Mouse (Mus musculus): ENCODE data around the gene Hcn4. TPM values are rescaled to one million over a fixed set of nuclear protein-coding genes. Genes with fewer than 3 reads are reported as not detected.
A peak's percentile ranks its signal among the peaks of the same experiment; 100 is the strongest.

Hcn4 gene
- 4.7 and 5.1 TPM in 2 replicates for polyA plus RNA-seq (2015; fragmentation: Nextera tagmentation; extraction: Ambion mirVana)

GRCm38 (mm10) chr9:58823139-58823917, at the start of gene Hcn4:
TSS of gene Hcn4 (plus strand) at chr9:58823412.
- Histone ChIP-seq H3K4me3 (peak within 1 kb of the TSS; percentile 90), H3K9ac (peak within 1 kb of the TSS; percentile 89), H3K27me3 (replicated peaks) (0 out of 2 replicates have a peak, but pooled peaks cover 7% of the 10 kb centered on the region), H3K4me2 (peak within 1 kb of the TSS; percentile 74), H3K9me3 (no peaks in the 10 kb centered on the region), H3K36me3 (replicated peaks) (no peaks in the 10 kb centered on the region), H3K4me1 (peaks cover 55% of the 10 kb centered on the region), H3K27ac (peak within 1 kb of the TSS; percentile 95)
- WGBS: 0% methylated on average over 85 of the region's 95 CpGs
- peak; percentile 59 for ATAC-seq (replicated peaks)

- Histone ChIP-seq H3K4me3 (no peak overlapping the region), H3K4me1 (no peaks in the 10 kb centered on the region), H3K9ac (no peak overlapping the region), H3K4me2 (no peak overlapping the region), H3K9me3 (no peaks in the 10 kb centered on the region), H3K36me3 (replicated peaks) (no peaks in the 10 kb centered on the region), H3K27me3 (replicated peaks) (no peaks in the 10 kb centered on the region), H3K27ac (no peak overlapping the region)
- no peak for ATAC-seq (replicated peaks)
- 63% methylated on average over 3 of the region's 3 CpGs for WGBS
These were observed 48.5 kb upstream of the Hcn4 start for GRCm38 (mm10) chr9:58774761-58775160.

DNA sequence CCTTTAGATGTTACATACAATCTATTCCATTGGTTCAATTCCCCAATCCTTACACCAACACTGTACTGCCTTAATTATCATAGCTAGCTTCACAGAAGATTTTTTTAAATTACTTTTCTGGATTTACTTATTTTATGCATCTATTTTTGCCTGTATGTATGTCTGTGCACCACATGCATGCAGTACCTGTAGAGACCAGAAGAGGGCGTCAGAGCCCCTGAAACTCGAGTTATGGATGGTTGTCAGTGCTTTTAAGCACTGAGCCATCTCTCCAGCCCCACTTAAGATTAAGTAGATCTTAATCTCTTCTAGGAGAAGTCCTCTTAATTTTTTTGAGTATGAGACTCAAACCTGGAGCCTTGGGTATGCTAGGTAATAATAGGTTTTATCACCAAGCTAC, 47.8 kb upstream of the Hcn4 start:
- H3K9me3 ChIP-seq: no peaks in the 10 kb centered on the region
- 20% methylated on average over 2 of the region's 2 CpGs for WGBS
- H3K27ac ChIP-seq: no peak overlapping the region
- no peak overlapping the region for H3K9ac ChIP-seq
- H3K27me3 ChIP-seq (replicated peaks): no peaks in the 10 kb centered on the region
- no peak overlapping the region for H3K4me3 ChIP-seq
- no peak overlapping the region for H3K4me2 ChIP-seq
- H3K36me3 ChIP-seq (replicated peaks): no peaks in the 10 kb centered on the region
- no peaks in the 10 kb centered on the region for H3K4me1 ChIP-seq
- ATAC-seq (replicated peaks): no peak

DNA sequence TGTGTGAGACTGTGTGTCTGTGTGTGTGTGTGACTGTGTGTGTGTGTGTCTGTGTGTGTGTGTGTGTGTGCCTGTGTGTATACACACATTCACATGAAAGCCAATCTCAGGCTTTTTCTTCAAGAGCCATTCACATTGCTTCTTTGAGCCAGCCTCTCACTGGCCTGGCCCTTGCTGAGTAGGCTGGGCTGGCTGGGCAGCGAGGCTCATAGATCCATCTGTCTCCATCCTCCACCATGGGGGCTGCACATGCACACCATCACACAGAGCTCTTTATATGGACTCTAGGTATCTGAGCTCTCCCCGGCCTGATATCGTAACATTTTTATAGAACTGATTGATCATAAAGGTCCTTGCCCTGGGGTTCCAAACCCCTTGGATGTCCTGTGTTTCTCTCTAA, 33.7 kb upstream of the Hcn4 start:
- Histone ChIP-seq H3K4me2 (no peak overlapping the region), H3K9ac (no peak overlapping the region), H3K36me3 (replicated peaks) (no peaks in the 10 kb centered on the region), H3K27me3 (replicated peaks) (no peaks in the 10 kb centered on the region), H3K4me1 (no peaks in the 10 kb centered on the region), H3K27ac (no peak overlapping the region), H3K9me3 (no peaks in the 10 kb centered on the region), H3K4me3 (no peak overlapping the region)
- ATAC-seq (replicated peaks): no peak
- WGBS: 86% methylated on average over 3 of the region's 3 CpGs

DNA sequence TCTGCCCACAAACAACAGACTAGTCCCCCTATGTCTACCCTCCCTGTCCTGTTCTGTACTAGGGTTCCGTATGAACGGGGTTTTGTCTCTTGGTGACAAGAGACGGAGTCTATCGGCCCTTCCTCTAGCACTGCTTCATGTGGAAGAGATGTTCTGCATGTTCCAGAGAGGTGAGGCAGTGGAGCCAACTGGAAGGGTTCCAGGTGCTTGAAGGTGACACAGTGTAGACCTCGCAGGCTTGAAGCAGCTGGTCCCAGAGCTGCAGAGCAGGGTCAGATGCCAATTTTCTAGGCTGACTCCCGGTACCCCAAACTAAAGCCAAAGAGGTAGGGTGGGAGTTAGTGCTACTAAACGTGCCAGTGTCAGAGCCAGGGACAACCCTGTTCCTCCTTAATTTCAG, 25.1 kb upstream of the Hcn4 start:
- Histone ChIP-seq H3K4me1 (no peaks in the 10 kb centered on the region), H3K27me3 (replicated peaks) (no peaks in the 10 kb centered on the region), H3K9me3 (no peaks in the 10 kb centered on the region), H3K36me3 (replicated peaks) (no peaks in the 10 kb centered on the region), H3K4me2 (no peak overlapping the region), H3K4me3 (no peak overlapping the region), H3K9ac (no peak overlapping the region), H3K27ac (no peak overlapping the region)
- 83% methylated on average over 7 of the region's 7 CpGs for WGBS
- ATAC-seq (replicated peaks): no peak

DNA sequence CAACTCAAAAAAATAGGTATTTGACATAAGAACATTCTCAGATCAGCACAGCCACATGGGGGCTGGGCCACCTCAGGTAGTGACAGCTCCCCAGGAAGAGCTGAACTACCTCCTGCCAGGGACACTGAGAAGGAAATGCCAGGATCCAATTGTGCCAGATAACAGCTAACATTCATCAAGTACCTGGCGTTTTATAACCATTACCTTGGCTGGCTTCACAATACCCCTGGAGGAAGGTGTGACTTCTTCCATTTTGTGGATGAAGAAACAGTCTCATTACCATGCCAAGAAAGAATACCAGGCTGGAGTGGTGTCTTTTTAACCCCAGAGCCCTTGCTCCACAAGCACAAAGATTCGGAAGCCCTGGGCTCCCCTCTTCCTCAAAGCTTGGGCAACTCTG, 21.8 kb upstream of the Hcn4 start:
- 74% methylated on average over 2 of the region's 2 CpGs for WGBS
- no peaks in the 10 kb centered on the region for H3K36me3 ChIP-seq (replicated peaks)
- H3K4me3 ChIP-seq: no peak overlapping the region
- H3K4me2 ChIP-seq: no peak overlapping the region
- H3K4me1 ChIP-seq: peaks cover 9% of the 10 kb centered on the region
- no peaks in the 10 kb centered on the region for H3K27me3 ChIP-seq (replicated peaks)
- no peak for ATAC-seq (replicated peaks)
- no peak overlapping the region for H3K9ac ChIP-seq
- no peak overlapping the region for H3K27ac ChIP-seq
- no peaks in the 10 kb centered on the region for H3K9me3 ChIP-seq

- 68% methylated on average over 4 of the region's 4 CpGs for WGBS
- no peak for ATAC-seq (replicated peaks)
- Histone ChIP-seq H3K9ac (no peak overlapping the region), H3K4me1 (peaks cover 9% of the 10 kb centered on the region), H3K27me3 (replicated peaks) (no peaks in the 10 kb centered on the region), H3K27ac (no peak overlapping the region), H3K4me2 (no peak overlapping the region), H3K9me3 (no peaks in the 10 kb centered on the region), H3K4me3 (no peak overlapping the region), H3K36me3 (replicated peaks) (no peaks in the 10 kb centered on the region)
These were observed 20.9 kb upstream of the Hcn4 start for GRCm38 (mm10) chr9:58802294-58802693.

GRCm38 (mm10) chr9:58802802-58803201, 20.4 kb upstream of the Hcn4 start:
- no peak for ATAC-seq (replicated peaks)
- Histone ChIP-seq H3K36me3 (replicated peaks) (no peaks in the 10 kb centered on the region), H3K4me2 (no peak overlapping the region), H3K9ac (no peak overlapping the region), H3K27me3 (replicated peaks) (no peaks in the 10 kb centered on the region), H3K4me1 (peaks cover 9% of the 10 kb centered on the region), H3K4me3 (no peak overlapping the region), H3K27ac (no peak overlapping the region), H3K9me3 (no peaks in the 10 kb centered on the region)
- WGBS: 82% methylated on average over 5 of the region's 5 CpGs

DNA sequence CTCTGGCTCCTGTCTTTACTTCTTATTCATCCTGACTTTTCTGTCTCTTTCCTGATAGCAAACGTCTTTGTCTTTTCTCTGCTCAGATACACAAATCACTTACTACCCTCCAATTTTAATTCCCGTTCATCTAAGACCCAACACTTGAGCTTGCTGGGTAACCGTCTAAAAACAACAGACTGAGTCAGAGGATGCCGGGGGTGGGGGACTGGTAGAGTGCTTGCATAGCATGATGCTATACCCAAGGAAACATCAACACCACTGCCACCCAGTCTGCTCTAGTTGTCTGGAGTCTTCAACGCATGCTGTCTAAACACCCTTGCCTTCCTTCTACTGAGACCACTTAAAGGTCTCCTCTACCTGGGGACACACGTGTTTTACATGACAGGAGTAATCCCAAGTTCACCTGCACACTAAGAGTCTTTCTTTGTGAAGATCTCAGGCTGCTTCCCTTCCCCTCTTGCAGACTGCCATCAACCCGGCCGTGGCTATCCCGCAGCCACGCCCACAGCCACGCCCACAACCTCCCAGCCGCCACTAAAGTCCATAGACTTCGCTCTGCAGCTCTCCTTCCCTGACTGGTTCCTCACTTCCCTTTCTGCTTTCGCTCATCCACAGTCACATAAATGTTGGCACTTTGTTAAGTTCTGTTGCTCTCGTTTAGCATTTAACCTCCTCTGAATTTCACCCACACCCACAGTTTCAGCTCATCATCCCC, 17.5 kb upstream of the Hcn4 start:
- Histone ChIP-seq H3K27ac (no peak overlapping the region), H3K36me3 (replicated peaks) (no peaks in the 10 kb centered on the region), H3K4me1 (peaks cover 9% of the 10 kb centered on the region), H3K4me3 (peak overlapping the region; percentile 8), H3K4me2 (peak overlapping the region; percentile 39), H3K9ac (no peak overlapping the region), H3K9me3 (no peaks in the 10 kb centered on the region), H3K27me3 (replicated peaks) (no peaks in the 10 kb centered on the region)
- ATAC-seq (replicated peaks): no peak
- WGBS: 12% methylated on average over 15 of the region's 15 CpGs

GRCm38 (mm10) chr9:58811171-58811570, 12.0 kb upstream of the Hcn4 start:
- Histone ChIP-seq H3K27me3 (replicated peaks) (no peaks in the 10 kb centered on the region), H3K36me3 (replicated peaks) (no peaks in the 10 kb centered on the region), H3K4me3 (no peak overlapping the region), H3K4me1 (peaks cover 2% of the 10 kb centered on the region; the same call in 1 of the 2 replicates), H3K9me3 (no peaks in the 10 kb centered on the region), H3K27ac (no peak overlapping the region), H3K4me2 (no peak overlapping the region), H3K9ac (no peak overlapping the region)
- ATAC-seq (replicated peaks): peak; percentile 48; the same call in 1 of the 2 replicates
- 16% methylated on average over 3 of the region's 3 CpGs for WGBS

DNA sequence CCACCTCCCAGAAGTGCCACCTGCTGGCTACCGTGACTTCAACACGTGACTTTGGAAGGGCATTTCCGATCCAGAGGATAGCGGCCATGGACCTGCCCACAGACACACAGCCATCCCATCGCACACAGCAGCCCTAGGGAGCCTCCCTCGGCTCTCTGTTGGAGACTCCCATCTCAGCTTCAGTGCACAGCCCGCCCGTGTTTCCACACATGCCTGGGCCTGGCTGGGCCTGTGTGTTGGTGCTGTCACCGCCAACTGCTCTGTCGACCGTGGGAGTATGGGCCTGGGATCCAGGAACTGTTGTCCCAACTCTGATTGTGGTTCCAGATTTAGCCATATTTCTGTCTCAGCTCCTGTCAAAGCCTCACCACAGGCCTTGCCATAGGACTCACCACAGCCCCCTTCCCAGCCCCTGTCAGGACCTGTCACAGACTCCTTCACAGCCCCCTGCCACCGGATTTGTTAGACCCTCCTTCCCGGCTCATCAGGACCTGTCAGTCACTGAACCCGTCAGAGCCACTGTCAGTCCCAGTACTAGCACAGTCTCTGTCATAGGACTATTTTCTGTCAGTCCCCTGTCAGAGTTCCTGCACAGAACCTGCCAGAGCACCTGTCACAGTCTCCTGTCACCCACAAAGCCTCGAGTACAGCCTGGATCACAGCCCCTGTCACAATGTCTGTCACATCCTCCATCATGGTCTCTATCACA, 7.5 kb upstream of the Hcn4 start:
- H3K27ac ChIP-seq: no peak overlapping the region

GRCm38 (mm10) chr9:58816458-58816857, 6.8 kb upstream of the Hcn4 start:
- Histone ChIP-seq H3K4me1 (peaks cover 4% of the 10 kb centered on the region), H3K4me3 (no peak overlapping the region), H3K36me3 (replicated peaks) (no peaks in the 10 kb centered on the region), H3K9me3 (no peaks in the 10 kb centered on the region), H3K27me3 (replicated peaks) (0 out of 2 replicates have a peak, but pooled peaks cover 7% of the 10 kb centered on the region), H3K27ac (no peak overlapping the region), H3K9ac (no peak overlapping the region), H3K4me2 (no peak overlapping the region)
- WGBS: 67% methylated on average over 9 of the region's 9 CpGs
- no peak for ATAC-seq (replicated peaks)

More for the DNA sequence above, 7.5 kb upstream of the Hcn4 start:
- H3K9ac ChIP-seq: no peak overlapping the region
- no peaks in the 10 kb centered on the region; the same call in 1 of the 2 replicates for H3K4me1 ChIP-seq
- H3K4me2 ChIP-seq: no peak overlapping the region
- no peaks in the 10 kb centered on the region for H3K9me3 ChIP-seq
- H3K27me3 ChIP-seq (replicated peaks): 0 out of 2 replicates have a peak, but pooled peaks cover 7% of the 10 kb centered on the region
- no peak overlapping the region for H3K4me3 ChIP-seq
- H3K36me3 ChIP-seq (replicated peaks): no peaks in the 10 kb centered on the region
- ATAC-seq (replicated peaks): 0 out of 2 replicates have a peak, but pooled peaks have one; percentile 26
- 53% methylated on average over 15 of the region's 15 CpGs for WGBS
